ENCODE assay signal across 15 mouse cellular contexts in the genomic region with DNA sequence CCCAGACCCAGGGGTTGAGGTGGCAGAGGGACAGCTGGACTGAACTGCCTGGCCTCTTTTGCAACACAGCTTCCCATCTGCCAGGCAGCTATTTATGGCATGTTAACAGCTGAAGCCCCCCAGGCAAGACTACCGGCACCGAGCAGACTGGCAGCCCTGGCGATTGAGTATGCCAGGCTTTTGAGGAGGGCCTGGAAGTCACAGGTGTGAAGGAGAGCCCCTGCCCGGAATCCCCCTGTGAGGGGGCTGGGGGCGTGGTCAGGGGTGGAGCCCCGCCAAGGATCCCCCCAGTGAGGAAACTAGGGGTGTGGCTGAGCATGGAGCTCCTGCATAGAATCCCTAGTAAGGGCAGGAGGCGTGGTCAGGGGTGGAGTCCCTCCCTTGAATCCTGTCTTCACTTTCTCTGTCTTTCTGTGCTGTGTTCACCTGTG. TPM values are rescaled to one million over a fixed set of nuclear protein-coding genes. Genes with fewer than 3 reads are reported as not detected.
A peak's percentile ranks its signal among the peaks of the same experiment; 100 is the strongest.
DNase-seq lines count a peak whose midpoint lies in the region; ATAC-seq and TF ChIP-seq lines count a peak whose summit lies in the region.
"Had no signal": no experiment of that assay in that cellular context is flagged by ENCODE, and none has a peak within 500 bp of the region (broad histone marks: within the 10 kb centered on the region; RNA-seq: fewer than 3 reads in every experiment).

No protein-coding gene starts in this region.

- peaks cover 3% of the 10 kb centered on the region; the same call in 1 of the 2 replicates for H3K27me3 ChIP-seq in heart, adult 2 months (ENCODE audit: control insufficient read depth, insufficient read depth, low read length)

- H3K27ac ChIP-seq in heart, adult 2 months, result peak overlapping the region; percentile 53; the same call in 1 of the 2 replicates
- no peak overlapping the region for H3K27ac ChIP-seq in left cerebral cortex, adult 2 months
- H3K27ac ChIP-seq: embryonic facial prominence, embryonic 12.5 days had no signal

- no peaks in the 10 kb centered on the region; the same call in 1 of the 2 replicates for H3K4me1 ChIP-seq in heart, adult 2 months (ENCODE audit: control insufficient read depth, insufficient read depth, low read length)

- H3K9ac ChIP-seq in heart, adult 2 months (ENCODE audit: low read depth, low read length), result no peak overlapping the region
- H3K9ac ChIP-seq: embryonic facial prominence, embryonic 12.5 days; lung, embryonic 14.5 days had no signal

- 34% methylated on average over 7 of the region's 7 CpGs for WGBS in heart, adult 2 months

- no peaks in the 10 kb centered on the region for H3K36me3 ChIP-seq in heart, adult 2 months (ENCODE audit: control insufficient read depth, insufficient read depth, low read length)
- H3K36me3 ChIP-seq: embryonic facial prominence, embryonic 12.5 days had no signal

- no peak for TF ChIP-seq CTCF in heart, adult 2 months (IDR thresholded peaks at IDR 0.05)
- TF ChIP-seq CTCF in left cerebral cortex, adult 2 months (IDR thresholded peaks at IDR 0.05), result no peak

- no peaks in the 10 kb centered on the region for H3K79me2 ChIP-seq in heart, adult 2 months (replicated peaks; ENCODE audit: control insufficient read depth, insufficient read depth, low read length)

- TF ChIP-seq EP300 in heart, adult 2 months (IDR thresholded peaks at IDR 0.05; ENCODE audit: insufficient read depth, low read depth, low read length), result no peak

- peak in 1 of 2 experiments; percentile 58 for DNase-seq in heart, adult 2 months
- DNase-seq in heart, postnatal 10 days, result no peak
- DNase-seq in left cerebral cortex, postnatal 4 days, result peak; percentile 67
- DNase-seq in left cerebral cortex, adult 2 months (ENCODE audit: extremely low spot score in 1 of 2, low spot score in 2 of 2), result no peak
- DNase-seq in cerebellum, adult 9-10 months, result peak; percentile 78
- no peak for DNase-seq in T-cell, adult 2 months (ENCODE audit: low spot score)
- DNase-seq: adrenal gland, adult 8-10 months; heart, adult 18-20 months; kidney, postnatal 14 days; lung, embryonic 14.5 days had no signal

- no peak for TF ChIP-seq POLR2A in heart, adult 2 months (IDR thresholded peaks at IDR 0.05; ENCODE audit: insufficient read depth, low read depth, low read length)

- intact Hi-C loops in heart, adult 2 months (cut with DNase I), result no loop called here
- intact Hi-C loops in heart, postnatal 10 days (cut with DNase I), result no loop called here
- intact Hi-C loops in left cerebral cortex, postnatal 4 days (cut with DNase I), result no loop called here
- intact Hi-C loops in left cerebral cortex, adult 2 months (cut with DNase I), result no loop called here

- H3K4me3 ChIP-seq in heart, adult 2 months, result no peak overlapping the region
- H3K4me3 ChIP-seq in left cerebral cortex, adult 2 months, result no peak overlapping the region
- H3K4me3 ChIP-seq: embryonic facial prominence, embryonic 12.5 days had no signal

- ATAC-seq in granulocyte monocyte progenitor cell, adult 5-6 weeks (replicated peaks; ENCODE audit: poor library complexity, severe bottlenecking), result peak; percentile 29
- ATAC-seq: forebrain, embryonic 16.5 days; Patski had no signal

RNA-seq across cellular contexts. Expression of gene Lingo3, which starts 6.9 kb away (rescaled TPM):
- 10 to 100 TPM; 10.7 to 15.8 TPM for total RNA-seq in heart, adult 2 months (2021)
- 12.0 and 15.1 TPM in 2 replicates for polyA plus RNA-seq in heart, adult 2 months (2012; rRNA removed)
- 1 to 10 TPM; 3.8 to 6.5 TPM for total RNA-seq in heart, postnatal 10 days (2021)
- total RNA-seq in left cerebral cortex, postnatal 4 days (2021), result 10 to 100 TPM; 21.4 to 24.6 TPM
- total RNA-seq in left cerebral cortex, adult 2 months (2021), result 10 to 100 TPM; 38.3 to 42.8 TPM
- total RNA-seq in granulocyte monocyte progenitor cell, adult 5-6 weeks (2014; fragmentation: Nextera tagmentation), result 0.21 TPM in 1 of 2 replicates, not detected in the other
- 0.15 TPM in 1 of 2 replicates, not detected in the other for total RNA-seq in granulocyte monocyte progenitor cell, adult 5-6 weeks (2017)

RNA-seq across cellular contexts. Expression of gene Oaz1, which starts 10.5 kb away (rescaled TPM):
- 100 to 1,000 TPM; 850 to 914 TPM for total RNA-seq in heart, adult 2 months (2021)
- polyA plus RNA-seq in heart, adult 2 months (2012; rRNA removed), result 1,001 and 1,201 TPM in 2 replicates
- total RNA-seq in heart, postnatal 10 days (2021), result 1,000 to 10,000 TPM; 1,023 to 1,076 TPM
- total RNA-seq in left cerebral cortex, postnatal 4 days (2021), result 100 to 1,000 TPM; 393 to 396 TPM
- total RNA-seq in left cerebral cortex, adult 2 months (2021), result 100 to 1,000 TPM; 476 to 536 TPM
- total RNA-seq in granulocyte monocyte progenitor cell, adult 5-6 weeks (2014; fragmentation: Nextera tagmentation), result 1,332 and 1,363 TPM in 2 replicates
- total RNA-seq in granulocyte monocyte progenitor cell, adult 5-6 weeks (2017), result 324 and 374 TPM in 2 replicates

RNA-seq across cellular contexts. Expression of gene Lsm7, which starts 18.0 kb away (rescaled TPM):
- total RNA-seq in heart, adult 2 months (2021), result 10 to 100 TPM; 19.4 to 23.2 TPM
- 74.9 and 79.9 TPM in 2 replicates for polyA plus RNA-seq in heart, adult 2 months (2012; rRNA removed)
- total RNA-seq in heart, postnatal 10 days (2021), result 10 to 100 TPM; 23.6 to 28.2 TPM
- total RNA-seq in left cerebral cortex, postnatal 4 days (2021), result 10 to 100 TPM; 62.0 to 67.4 TPM
- total RNA-seq in left cerebral cortex, adult 2 months (2021), result 10 to 100 TPM; 40.0 to 43.2 TPM
- total RNA-seq in granulocyte monocyte progenitor cell, adult 5-6 weeks (2014; fragmentation: Nextera tagmentation), result 207 and 210 TPM in 2 replicates
- 378 and 439 TPM in 2 replicates for total RNA-seq in granulocyte monocyte progenitor cell, adult 5-6 weeks (2017)

RNA-seq across cellular contexts. Expression of gene Sppl2b, which starts 18.1 kb away (rescaled TPM):
- 10 to 100 TPM; 15.4 to 16.8 TPM for total RNA-seq in heart, adult 2 months (2021)
- polyA plus RNA-seq in heart, adult 2 months (2012; rRNA removed), result 51.4 and 74.2 TPM in 2 replicates
- total RNA-seq in heart, postnatal 10 days (2021), result 10 to 100 TPM; 26.0 to 27.7 TPM
- 10 to 100 TPM; 77.4 to 86.2 TPM for total RNA-seq in left cerebral cortex, postnatal 4 days (2021)
- 10 to 100 TPM; 55.6 to 62.5 TPM for total RNA-seq in left cerebral cortex, adult 2 months (2021)
- total RNA-seq in granulocyte monocyte progenitor cell, adult 5-6 weeks (2014; fragmentation: Nextera tagmentation), result 15.2 and 20.9 TPM in 2 replicates
- 12.2 and 14.1 TPM in 2 replicates for total RNA-seq in granulocyte monocyte progenitor cell, adult 5-6 weeks (2017)

RNA-seq across cellular contexts. Expression of gene Jsrp1, which starts 23.7 kb away (rescaled TPM):
- 1 to 10 TPM in 1 of 2 experiments, under 1 TPM in 1; 0.25 to 1.1 TPM for total RNA-seq in heart, adult 2 months (2021)
- polyA plus RNA-seq in heart, adult 2 months (2012; rRNA removed), result 0.21 and 0.56 TPM in 2 replicates
- total RNA-seq in heart, postnatal 10 days (2021), result under 1 TPM in 1 of 2 experiments, not detected in 1; 0.74 TPM
- under 1 TPM; 0.54 to 0.64 TPM for total RNA-seq in left cerebral cortex, postnatal 4 days (2021)
- total RNA-seq in left cerebral cortex, adult 2 months (2021), result 1 to 10 TPM; 5.9 to 7.4 TPM
- not detected in 2 replicates for total RNA-seq in granulocyte monocyte progenitor cell, adult 5-6 weeks (2014; fragmentation: Nextera tagmentation)
- total RNA-seq in granulocyte monocyte progenitor cell, adult 5-6 weeks (2017), result not detected in 2 replicates
- polyA plus RNA-seq: forebrain, embryonic 16.5 days; Patski; spleen, adult 2 months had no signal

Comparison
In these comparisons a context has a peak if more than half of its experiments do, and no peak if none do; other contexts are left out.
1. DNase-seq: peak in left cerebral cortex, postnatal 4 days (single experiment) and cerebellum, adult 9-10 months (single experiment); none in heart, postnatal 10 days (0 of 2), left cerebral cortex, adult 2 months (0 of 2) and T-cell, adult 2 months (single experiment).